Mouse (Mus musculus) intestine, embryonic 16.5 days (tissue): ENCODE results near the gene Samd14. TPM values are rescaled to one million over a fixed set of nuclear protein-coding genes. Genes with fewer than 3 reads are reported as not detected.

Experiments used
- ATAC-seq: fragments of 200-750 bp; cut with Nextera tagmentation; 2 replicates; pipeline ENCODE4 v1.8.0; 2017; ENCODE audit warnings: moderate TSS enrichment, moderate library complexity
- H3K27ac ChIP-seq: fragments of 300-500 bp; sonication (generic); 2 replicates; pipeline ENCODE4 v1.5.1; 2014; ENCODE audit warnings: mild to moderate bottlenecking, low read length
- H3K27me3 ChIP-seq: fragments of 300-500 bp; sonication (generic); replicated peaks from 2 replicates; pipeline ENCODE4 v1.6.1; 2014; ENCODE audit warnings: low read length, control low read depth, mixed read lengths; ENCODE audit not compliant: control insufficient read depth, insufficient read depth
- H3K36me3 ChIP-seq: fragments of 300-500 bp; sonication (generic); 2 replicates; pipeline ENCODE4 v1.6.1; 2014; ENCODE audit warnings: low read length, control low read depth; ENCODE audit not compliant: control insufficient read depth, insufficient read depth
- H3K4me1 ChIP-seq: fragments of 300-500 bp; sonication (generic); 2 replicates; pipeline ENCODE4 v1.6.1; 2014; ENCODE audit warnings: low read length, control low read depth, mixed read lengths; ENCODE audit not compliant: control insufficient read depth, insufficient read depth
- H3K4me2 ChIP-seq: fragments of 300-500 bp; sonication (generic); 2 replicates; pipeline ENCODE4 v1.6.1; 2014; ENCODE audit warnings: low read depth, low read length, control low read depth
- H3K4me3 ChIP-seq: fragments of 300-500 bp; sonication (generic); 2 replicates; pipeline ENCODE4 v1.5.1; 2014; ENCODE audit warnings: mild to moderate bottlenecking, low read length
- H3K9ac ChIP-seq: fragments of 300-500 bp; sonication (generic); 2 replicates; pipeline ENCODE4 v1.6.1; 2014; ENCODE audit warnings: low read depth, low read length
- H3K9me3 ChIP-seq: fragments of 300-500 bp; sonication (generic); 2 replicates; pipeline ENCODE4 v1.6.1; 2016; ENCODE audit warnings: low read length, control low read depth; ENCODE audit not compliant: control insufficient read depth
- WGBS: fragments of 180-500 bp; shearing (Covaris S2); extraction: QIAGEN DNeasy Blood & Tissue Kit; methylation state at CpG from one replicate; pipeline ENCODE4 v1.1.7; 2014; 5-methylcytosine and 5-hydroxymethylcytosine counted together
- polyA plus RNA-seq: library from polyadenylated mRNA; unstranded; fragments of >200 nt; fragmentation: Nextera tagmentation; extraction: Ambion mirVana; gene quantifications from 2 replicates; pipeline ENCODE4 v1.2.1, GENCODE M21; 2015

Samd14 gene
- polyA plus RNA-seq, 1 experiment from 2014 or later, result 13.2 TPM

- H3K27me3 ChIP-seq, result no peaks in the 10 kb centered on the region
- no peak for ATAC-seq
- peaks cover 32% of the 10 kb centered on the region for H3K4me1 ChIP-seq
- peak overlapping the region; percentile 75 for H3K27ac ChIP-seq
- no peaks in the 10 kb centered on the region for H3K9me3 ChIP-seq
- H3K4me2 ChIP-seq, result no peak overlapping the region
- WGBS, result 64% methylated on average over 14 of the region's 14 CpGs
- peaks cover 2% of the 10 kb centered on the region; the same call in 1 of the 2 replicates for H3K36me3 ChIP-seq
- no peak overlapping the region for H3K9ac ChIP-seq
- no peak overlapping the region for H3K4me3 ChIP-seq
These were observed 28.6 kb downstream of the Samd14 start for GRCm38 (mm10) chr11:95038156-95038817.

DNA sequence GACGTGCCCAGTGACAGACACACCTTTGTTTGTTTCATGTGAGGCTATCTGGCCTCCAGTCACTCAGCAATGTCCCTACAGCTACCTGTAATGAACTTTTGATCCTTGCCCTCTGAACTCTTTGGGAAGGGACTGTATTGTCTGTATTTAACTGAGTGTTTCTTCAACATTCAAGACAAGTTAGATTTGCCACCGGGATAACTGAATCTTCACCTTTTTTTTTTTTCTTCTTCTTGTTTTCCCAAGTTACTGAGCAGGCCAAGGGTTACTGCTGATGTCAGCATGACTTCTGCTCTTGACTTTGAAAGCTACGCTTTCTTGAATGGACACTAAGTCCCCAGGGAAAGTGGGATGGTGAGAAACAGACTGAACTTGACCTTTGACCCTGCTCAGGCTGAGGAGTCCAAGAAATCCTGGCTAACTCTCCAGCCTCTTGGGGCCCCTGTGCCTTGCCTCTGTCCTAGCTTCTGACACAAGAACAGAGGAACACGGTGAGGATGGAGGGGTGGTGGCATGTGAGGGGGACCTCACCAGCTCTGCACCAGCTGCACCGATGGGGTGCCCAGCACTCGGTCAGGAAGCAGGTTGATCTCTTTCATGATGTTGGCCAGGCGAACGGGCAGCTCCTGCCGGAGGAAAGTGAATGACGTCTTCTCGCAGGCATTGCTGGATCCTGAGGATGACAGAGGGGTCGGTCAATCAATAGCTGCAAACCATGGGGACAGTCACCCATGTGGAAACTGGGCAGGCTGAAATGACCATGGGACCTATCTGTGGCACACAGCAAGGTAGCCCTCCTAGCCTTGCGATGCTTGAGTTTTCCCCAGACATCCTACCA lies 29.4 kb downstream of the Samd14 start:
- no peaks in the 10 kb centered on the region for H3K27me3 ChIP-seq
- H3K27ac ChIP-seq, result peak overlapping the region; percentile 75
- WGBS, result 71% methylated on average over 13 of the region's 13 CpGs
- peaks cover 25% of the 10 kb centered on the region for H3K4me1 ChIP-seq
- ATAC-seq, result no peak
- no peaks in the 10 kb centered on the region for H3K9me3 ChIP-seq
- peaks cover 2% of the 10 kb centered on the region; the same call in 1 of the 2 replicates for H3K36me3 ChIP-seq
- no peak overlapping the region for H3K9ac ChIP-seq
- H3K4me3 ChIP-seq, result no peak overlapping the region
- peak overlapping the region; percentile 21; the same call in 1 of the 2 replicates for H3K4me2 ChIP-seq

DNA sequence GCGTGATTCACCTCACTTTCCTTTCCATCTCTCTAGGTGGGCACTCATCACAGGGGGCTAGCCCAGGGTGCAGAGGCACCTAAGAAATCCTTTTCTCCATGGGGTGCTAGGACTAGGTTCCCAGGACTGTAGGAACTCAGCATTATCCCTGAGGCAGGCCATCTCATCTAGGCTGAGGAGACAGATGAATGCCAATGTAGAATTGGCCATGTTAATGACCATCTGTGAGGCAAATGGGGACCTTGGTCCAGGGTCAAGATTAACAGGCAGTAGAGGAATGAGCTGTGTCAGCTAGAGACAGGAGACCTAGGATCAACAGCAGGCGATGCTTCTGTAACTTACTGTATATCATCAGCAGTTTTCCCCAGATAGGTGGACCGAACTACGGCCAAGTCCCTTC lies 30.1 kb downstream of the Samd14 start:
- Histone ChIP-seq H3K9ac (peak overlapping the region; percentile 79), H3K4me3 (peak overlapping the region; percentile 66; the same call in 1 of the 2 replicates), H3K4me1 (peaks cover 25% of the 10 kb centered on the region), H3K9me3 (no peaks in the 10 kb centered on the region), H3K27ac (peak overlapping the region; percentile 75), H3K4me2 (peak overlapping the region; percentile 84), H3K27me3 (no peaks in the 10 kb centered on the region), H3K36me3 (peaks cover 4% of the 10 kb centered on the region)
- 71% methylated on average over 4 of the region's 4 CpGs for WGBS
- no peak for ATAC-seq

DNA sequence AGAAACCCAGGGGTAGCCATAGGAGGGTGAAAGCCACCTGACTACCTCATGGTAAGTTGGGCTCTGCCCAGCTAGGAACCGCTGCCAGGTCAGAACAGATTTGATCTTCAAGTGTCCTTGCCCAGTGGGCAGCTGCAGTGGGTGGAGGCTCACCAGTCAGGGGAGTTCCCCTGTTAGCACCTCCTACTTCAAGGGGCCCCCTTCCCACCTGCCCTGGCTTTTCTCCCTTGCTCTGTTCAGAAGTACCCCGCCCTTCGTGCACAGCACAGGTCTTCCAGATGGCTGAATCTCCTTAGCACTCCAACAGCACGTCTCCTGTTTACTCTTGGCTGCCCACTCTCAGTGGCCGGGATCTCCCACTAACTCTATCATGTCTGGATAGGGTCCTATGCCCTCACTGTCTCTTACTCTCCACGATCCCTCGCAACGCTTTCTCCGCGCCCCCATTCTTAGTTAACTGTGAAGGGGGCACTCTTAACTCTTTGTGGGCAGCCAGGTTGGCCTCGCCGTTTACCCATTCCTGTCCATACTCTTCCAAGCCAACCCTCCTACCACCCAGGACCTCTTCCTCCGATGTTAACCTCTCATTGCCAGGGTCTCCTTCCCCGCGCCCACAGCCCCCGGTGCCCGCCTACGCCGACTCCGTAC lies 30.9 kb downstream of the Samd14 start:
- no peaks in the 10 kb centered on the region for H3K9me3 ChIP-seq
- H3K9ac ChIP-seq, result peak overlapping the region; percentile 79
- H3K27me3 ChIP-seq, result no peaks in the 10 kb centered on the region
- peak; percentile 66 for ATAC-seq
- H3K4me2 ChIP-seq, result peak overlapping the region; percentile 84
- peaks cover 25% of the 10 kb centered on the region for H3K4me1 ChIP-seq
- under 1% methylated on average over 20 of the region's 20 CpGs for WGBS
- peak overlapping the region; percentile 66 for H3K4me3 ChIP-seq
- H3K36me3 ChIP-seq, result peaks cover 7% of the 10 kb centered on the region; the same call in 1 of the 2 replicates
- peak overlapping the region; percentile 75 for H3K27ac ChIP-seq

- ATAC-seq, result peak; percentile 95
- H3K4me1 ChIP-seq, result peaks cover 25% of the 10 kb centered on the region
- peak within 1 kb of the TSS; percentile 66 for H3K4me3 ChIP-seq
- peak within 1 kb of the TSS; percentile 75 for H3K27ac ChIP-seq
- H3K27me3 ChIP-seq, result no peaks in the 10 kb centered on the region
- peaks cover 7% of the 10 kb centered on the region; the same call in 1 of the 2 replicates for H3K36me3 ChIP-seq
- peak within 1 kb of the TSS; percentile 84 for H3K4me2 ChIP-seq
- H3K9me3 ChIP-seq, result no peaks in the 10 kb centered on the region
- H3K9ac ChIP-seq, result peak within 1 kb of the TSS; percentile 79
- WGBS, result under 1% methylated on average over 41 of the region's 41 CpGs
These were observed 31.5 kb downstream of the Samd14 start, which contains the start of gene Pdk2 for GRCm38 (mm10) chr11:95041139-95041609. TSS of gene Pdk2 (minus strand) at chr11:95041354.

DNA sequence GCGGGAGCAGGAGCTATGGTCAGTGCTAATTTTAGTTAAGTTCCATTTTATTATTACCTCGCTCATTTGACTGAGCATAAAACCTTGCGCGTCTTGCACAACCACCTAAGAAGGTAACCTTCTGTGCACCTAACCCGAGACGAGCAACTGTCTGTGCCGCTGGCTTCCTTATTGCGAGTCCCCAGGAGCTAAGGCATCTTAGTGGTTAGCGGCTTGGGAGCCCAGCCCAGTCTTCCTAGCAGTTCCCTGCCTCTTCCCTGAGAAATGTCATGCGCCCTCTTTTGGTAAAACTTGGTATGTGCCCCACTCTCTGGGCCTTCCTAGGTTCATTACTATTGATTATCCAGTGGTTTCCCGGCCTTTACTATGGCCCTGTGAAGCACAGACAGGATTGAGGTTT lies 32.4 kb downstream of the Samd14 start:
- H3K4me3 ChIP-seq, result peak overlapping the region; percentile 66
- no peaks in the 10 kb centered on the region for H3K9me3 ChIP-seq
- H3K27me3 ChIP-seq, result no peaks in the 10 kb centered on the region
- H3K36me3 ChIP-seq, result peaks cover 7% of the 10 kb centered on the region; the same call in 1 of the 2 replicates
- peak overlapping the region; percentile 53 for H3K9ac ChIP-seq
- ATAC-seq, result peak; percentile 45
- peaks cover 25% of the 10 kb centered on the region for H3K4me1 ChIP-seq
- peak overlapping the region; percentile 74 for H3K27ac ChIP-seq
- peak overlapping the region; percentile 84 for H3K4me2 ChIP-seq
- 1% methylated on average over 11 of the region's 11 CpGs for WGBS

DNA sequence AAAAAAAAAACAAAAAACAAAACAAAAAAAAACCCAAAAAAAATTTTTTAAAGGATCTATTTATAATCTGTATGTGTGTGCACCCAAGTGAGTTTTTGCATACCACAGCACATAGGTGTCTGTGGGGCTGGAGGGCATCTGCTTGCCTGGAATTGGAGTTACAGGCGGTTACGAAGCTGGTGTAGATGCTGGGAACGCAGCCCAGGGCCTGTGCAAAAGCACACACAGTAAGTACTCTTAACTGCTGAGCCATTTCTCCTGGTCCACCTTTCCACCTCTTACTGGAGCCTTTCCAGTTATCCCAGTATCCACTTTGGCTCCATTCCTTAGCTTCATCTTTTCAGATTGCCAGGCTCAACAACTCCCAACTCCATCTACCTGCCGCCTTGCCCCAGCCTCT lies 33.4 kb downstream of the Samd14 start:
- Histone ChIP-seq H3K36me3 (peaks cover 5% of the 10 kb centered on the region; the same call in 1 of the 2 replicates), H3K9me3 (no peaks in the 10 kb centered on the region), H3K9ac (no peak overlapping the region), H3K4me2 (no peak overlapping the region), H3K27me3 (no peaks in the 10 kb centered on the region), H3K4me1 (peaks cover 25% of the 10 kb centered on the region), H3K4me3 (no peak overlapping the region), H3K27ac (no peak overlapping the region)
- ATAC-seq, result no peak
- 90% methylated on average over 4 of the region's 4 CpGs for WGBS

- Histone ChIP-seq H3K9me3 (no peaks in the 10 kb centered on the region), H3K4me1 (peaks cover 20% of the 10 kb centered on the region), H3K36me3 (peaks cover 5% of the 10 kb centered on the region; the same call in 1 of the 2 replicates), H3K4me3 (no peak overlapping the region), H3K4me2 (no peak overlapping the region), H3K27ac (no peak overlapping the region), H3K27me3 (no peaks in the 10 kb centered on the region), H3K9ac (no peak overlapping the region)
- WGBS, result 55% methylated on average over 7 of the region's 7 CpGs
- ATAC-seq, result no peak
These were observed 33.9 kb downstream of the Samd14 start for GRCm38 (mm10) chr11:95043608-95044007.
